Mouse (Mus musculus) natural killer cell, adult 2 months (primary cell): ENCODE measurements around the gene Gm28305.

ENCODE experiments used
- DNase-seq, 2 experiments: peaks; one replicate each; pipeline ENCODE4 v3.0.0; 2022; ENCODE audit warnings: low spot score in 2 of 2

The Gm28305 gene

DNA sequence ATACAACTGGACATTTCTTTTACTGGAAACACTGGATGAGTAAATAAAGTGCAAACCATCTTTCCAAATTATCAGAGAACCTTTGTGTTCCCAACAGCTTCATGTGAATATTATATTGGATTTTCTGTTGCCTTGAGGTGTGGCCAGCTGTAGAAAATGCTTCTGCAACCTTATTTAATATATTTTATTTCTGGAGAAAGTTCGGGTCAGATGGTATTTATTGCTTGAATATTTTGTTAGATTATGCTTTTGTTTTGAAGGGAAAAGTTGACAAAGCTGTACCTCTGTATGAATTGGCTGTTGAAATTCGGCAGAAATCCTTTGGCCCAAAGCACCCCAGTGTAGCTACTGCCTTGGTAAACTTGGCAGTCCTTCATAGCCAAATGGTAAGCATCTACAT lies at the start of gene Gm28305:
Gene Gm28305, plus strand, starts transcription at position 301 of the 400 bp plus-strand sequence.
- DNase-seq = no peak

- peak; percentile 25 to 57 for DNase-seq
Observed at GRCm38 (mm10) chr9:103996496-103996895, 44.0 kb upstream of the Gm28305 start.

GRCm38 (mm10) chr9:104000601-104001000 lies 39.9 kb upstream of the Gm28305 start:
- no peak for DNase-seq

DNA sequence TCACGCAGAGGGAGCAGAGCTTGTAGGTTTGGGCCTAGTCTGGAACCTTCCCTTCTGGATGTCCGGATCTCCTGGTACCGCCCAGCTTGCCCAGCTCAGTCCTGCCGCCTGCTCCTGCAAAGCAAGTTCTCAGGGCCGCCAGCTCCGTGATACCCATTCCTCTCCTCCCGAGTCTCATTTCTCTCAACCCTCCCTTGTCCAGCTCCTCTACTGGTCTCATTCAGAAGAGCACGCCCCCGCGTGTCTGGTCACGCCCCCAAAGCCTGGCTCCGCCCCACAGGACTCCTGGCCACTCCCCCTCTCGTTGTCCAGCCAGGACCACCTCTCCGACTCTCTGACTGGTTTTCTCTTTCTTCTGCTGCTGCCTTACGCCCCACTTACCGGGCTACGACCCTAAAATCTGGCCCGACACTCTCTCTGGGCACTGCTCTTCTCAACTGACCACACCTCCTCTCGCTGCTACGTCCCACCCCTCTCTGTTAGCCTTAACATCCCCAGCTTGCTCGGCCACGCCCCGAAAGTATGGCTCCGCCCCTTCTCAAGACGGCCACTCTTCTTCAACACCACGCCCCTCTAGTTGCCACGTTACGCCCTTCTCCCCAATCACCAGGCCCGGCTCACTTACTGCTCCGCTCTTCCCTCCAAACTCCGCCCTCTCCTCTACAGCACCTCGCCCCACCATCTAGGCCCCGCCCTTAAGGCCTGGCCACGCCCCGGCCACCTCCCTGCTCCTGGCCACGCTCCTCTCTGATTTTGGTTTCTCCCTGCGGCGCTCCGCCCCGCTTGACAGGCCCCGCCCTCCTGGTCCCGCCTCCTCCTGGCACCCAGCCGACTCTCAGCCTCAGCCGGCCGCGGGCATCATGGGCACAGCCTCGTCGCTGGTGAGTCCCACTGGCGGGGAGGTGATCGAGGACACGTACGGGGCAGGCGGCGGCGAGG lies 38.3 kb upstream of the Gm28305 start, which contains the start of gene Nphp3:
Gene Nphp3, plus strand, starts transcription at position 624 of the 939 bp plus-strand sequence.
- DNase-seq = peak; percentile 100

DNA sequence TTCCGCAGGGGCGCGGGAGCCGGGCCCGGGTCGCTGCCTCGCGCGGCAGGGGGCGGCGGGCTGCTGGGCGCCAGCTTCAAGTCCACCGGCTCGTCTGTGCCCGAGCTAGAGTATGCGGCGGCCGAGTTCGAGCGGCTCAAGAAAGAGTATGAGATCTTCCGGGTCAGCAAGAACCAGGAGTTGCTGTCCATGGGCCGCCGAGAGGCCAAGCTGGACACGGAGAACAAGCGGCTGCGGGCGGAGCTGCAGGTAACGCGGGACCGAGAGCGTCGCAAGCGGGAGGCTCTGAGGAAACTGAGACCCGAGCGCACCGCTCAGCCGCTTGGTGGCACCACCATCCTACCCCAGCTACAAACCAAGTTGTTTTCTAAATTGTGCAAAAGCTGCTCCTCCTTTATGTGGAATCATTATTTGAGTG lies 37.5 kb upstream of the Gm28305 start:
- DNase-seq = peak in 1 of 2 experiments; percentile 67

DNA sequence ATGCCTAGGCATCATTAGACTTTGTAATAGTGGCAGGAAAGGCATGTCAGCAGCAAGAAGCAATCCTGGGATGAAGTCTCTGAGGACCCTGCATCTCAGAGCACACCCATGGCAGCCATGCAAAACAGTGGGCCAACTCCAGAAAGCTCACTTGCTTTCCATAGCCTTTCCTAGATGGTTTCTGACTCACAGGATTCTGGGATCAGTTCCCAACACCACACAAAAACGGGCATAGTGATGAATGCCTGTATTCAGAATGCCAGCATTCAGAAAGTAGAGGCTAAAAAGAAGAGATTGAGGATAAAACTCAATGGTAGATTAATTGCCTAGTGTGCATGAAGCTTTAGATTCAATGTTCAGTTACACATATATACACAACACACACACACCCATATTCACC lies 25.9 kb upstream of the Gm28305 start:
- no peak for DNase-seq

DNA sequence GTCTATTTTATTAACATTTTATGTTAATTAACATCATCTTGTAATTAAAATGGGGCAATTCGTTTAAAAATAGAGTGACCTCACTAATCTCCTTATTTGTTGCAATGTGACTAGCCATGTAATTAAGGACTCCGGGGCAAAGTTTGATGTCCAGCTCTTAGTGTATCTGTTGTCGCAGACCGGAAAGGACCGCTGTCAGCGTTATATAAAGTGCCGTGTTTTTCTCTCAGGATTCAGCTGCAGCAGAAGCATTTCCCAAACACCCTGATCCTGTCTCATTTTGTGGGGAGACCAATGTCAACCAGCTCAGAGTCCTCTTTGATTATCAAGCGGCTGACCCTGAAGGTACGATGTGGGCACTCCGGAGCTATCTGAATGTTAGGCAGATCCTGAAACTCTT lies 19.4 kb upstream of the Gm28305 start:
- DNase-seq = no peak

GRCm38 (mm10) chr9:104027186-104027585 lies 13.3 kb upstream of the Gm28305 start:
- no peak for DNase-seq

- no peak for DNase-seq
Observed at GRCm38 (mm10) chr9:104029861-104030260, 10.6 kb upstream of the Gm28305 start.

GRCm38 (mm10) chr9:104034231-104034630 lies 6.2 kb upstream of the Gm28305 start:
- DNase-seq = no peak

DNA sequence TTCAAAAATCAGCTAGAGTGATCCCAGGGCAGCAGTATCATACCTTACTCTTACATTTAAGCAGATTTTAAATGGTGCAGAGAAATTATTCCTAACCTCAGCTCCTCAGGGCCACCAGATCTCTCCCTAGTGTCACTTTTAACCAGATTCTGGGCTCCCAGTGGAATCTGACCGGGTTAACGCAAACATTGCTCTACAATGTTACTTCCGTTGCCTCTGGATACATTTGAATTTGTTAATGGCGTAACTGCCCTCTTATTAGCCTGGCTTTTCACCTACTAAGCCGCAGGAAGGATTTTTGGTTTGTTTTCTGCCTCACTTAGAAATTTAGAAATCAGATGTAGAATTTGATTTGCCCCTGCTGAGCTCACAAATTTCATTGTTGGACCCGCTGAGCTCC lies 5.7 kb upstream of the Gm28305 start:
- DNase-seq = no peak

- DNase-seq = peak; percentile 48 to 68
Observed at GRCm38 (mm10) chr9:104035261-104036015, 5.0 kb upstream of the Gm28305 start.

GRCm38 (mm10) chr9:104038266-104038665 lies 2.2 kb upstream of the Gm28305 start:
- no peak for DNase-seq

DNA sequence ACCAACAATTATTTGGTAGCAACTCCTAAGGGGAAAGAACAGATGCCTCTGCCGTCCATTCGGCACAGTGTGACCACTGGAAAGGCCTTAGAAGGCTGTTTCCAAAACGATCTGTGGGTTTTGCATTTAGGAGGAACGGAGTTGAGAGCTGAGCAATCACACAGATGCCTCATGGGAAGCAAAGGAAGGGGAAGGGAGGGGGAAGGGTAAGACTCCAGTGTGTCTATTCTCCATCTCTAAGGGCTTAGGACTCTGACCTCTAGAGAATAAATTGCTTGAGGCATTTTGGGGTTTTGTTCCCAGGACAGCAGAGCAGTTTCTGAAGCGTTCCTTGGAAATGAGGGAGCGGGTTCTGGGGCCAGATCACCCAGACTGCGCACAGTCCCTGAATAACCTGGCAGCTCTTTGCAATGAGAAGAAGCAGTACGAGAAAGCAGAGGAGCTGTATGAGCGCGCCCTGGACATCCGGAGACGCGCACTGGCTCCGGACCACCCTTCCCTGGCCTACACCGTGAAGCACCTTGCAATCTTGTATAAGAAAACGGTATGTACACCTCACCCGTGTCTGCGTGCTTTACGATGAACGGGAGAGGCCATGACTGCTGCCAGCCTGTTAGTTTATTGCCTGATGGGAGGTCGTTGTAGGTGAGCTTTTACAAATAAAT lies 1.3 kb upstream of the Gm28305 start:
- no peak for DNase-seq

GRCm38 (mm10) chr9:104039742-104040141 lies 720 bp upstream of the Gm28305 start:
- no peak for DNase-seq

DNA sequence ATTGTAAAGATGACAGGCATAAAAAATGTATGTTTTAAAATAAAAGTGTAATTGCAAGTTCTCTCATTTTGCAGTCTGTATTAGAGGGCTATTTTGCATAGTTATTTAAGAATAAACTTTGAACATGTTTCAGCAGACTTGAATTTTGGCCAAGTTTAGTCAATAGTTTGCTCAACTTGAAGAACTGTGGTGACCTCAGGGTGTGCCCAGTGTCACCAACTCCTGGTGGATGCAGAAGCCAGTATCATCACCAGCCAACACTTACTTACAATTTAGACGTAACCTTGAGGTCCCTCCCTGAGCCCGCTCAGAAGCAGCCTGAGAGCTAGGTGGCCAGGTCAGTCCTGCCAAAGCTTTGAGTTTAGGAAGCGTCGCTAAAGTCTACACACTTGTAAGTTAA lies 3.2 kb downstream of the Gm28305 start:
- DNase-seq = no peak

- no peak for DNase-seq
Observed at GRCm38 (mm10) chr9:104051028-104051427, 10.6 kb downstream of the Gm28305 start.

GRCm38 (mm10) chr9:104062430-104063243 lies 22.2 kb downstream of the Gm28305 start, which contains the start of gene Uba5:
Gene Uba5 (minus strand): TSS chr9:104063134.
- peak in 1 of 2 experiments; percentile 1 for DNase-seq

- DNase-seq = peak; percentile 88
Observed at GRCm38 (mm10) chr9:104063244-104063961, 22.9 kb downstream of the Gm28305 start, which contains the start of gene Acad11. Gene Acad11 (plus strand): TSS chr9:104063377.

DNA sequence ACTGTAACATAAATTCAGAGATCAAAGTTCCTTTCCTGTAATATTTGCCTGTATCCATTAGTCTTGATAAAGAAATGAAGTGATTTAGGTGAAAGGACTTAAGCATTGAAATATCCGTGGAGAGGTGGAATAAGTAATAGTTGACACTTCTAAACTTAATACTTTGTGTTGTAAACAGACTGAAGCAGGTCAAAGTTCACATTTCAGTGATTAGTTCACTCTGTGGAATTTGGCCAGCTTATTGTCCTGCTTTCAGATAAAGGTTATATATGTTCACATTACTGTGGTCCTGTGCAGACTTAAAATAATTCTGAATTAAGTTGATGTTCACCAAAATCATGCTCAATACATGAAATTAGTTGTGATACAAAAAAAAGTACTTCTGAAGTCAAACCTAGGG lies 24.1 kb downstream of the Gm28305 start:
- no peak for DNase-seq
